Mouse (Mus musculus) midbrain, embryonic 16.5 days (tissue): ENCODE measurements at regions not wholly inside any gene's neighbourhood (a gene's known extent, or its start where the extent isn't known, plus 50 kb on each side); places are given as distances from the start of the nearest gene placed in this dataset.
A peak's percentile ranks its signal among the peaks of the same experiment; 100 is the strongest.

Experiments
- ATAC-seq: fragments of 200-750 bp; cut with Nextera tagmentation; 2 replicates; pipeline ENCODE4 v1.8.0; 2017; ENCODE audit warnings: moderate TSS enrichment
- H3K27ac ChIP-seq: fragments of 300-500 bp; sonication (generic); 2 replicates; pipeline ENCODE4 v1.5.1; 2014; ENCODE audit warnings: mild to moderate bottlenecking, low read length, mixed read lengths
- H3K27me3 ChIP-seq: fragments of 300-500 bp; sonication (generic); 2 replicates; pipeline ENCODE4 v1.6.1; 2014; ENCODE audit warnings: low read depth, low read length, mixed read lengths; ENCODE audit not compliant: control insufficient read depth, insufficient read depth
- H3K36me3 ChIP-seq: fragments of 300-500 bp; sonication (generic); 2 replicates; pipeline ENCODE4 v1.6.1; 2014; ENCODE audit warnings: mild to moderate bottlenecking, low read length, moderate library complexity, mixed read lengths; ENCODE audit not compliant: control insufficient read depth, insufficient read depth
- H3K4me1 ChIP-seq: fragments of 300-500 bp; sonication (generic); 2 replicates; pipeline ENCODE4 v1.6.1; 2014; ENCODE audit warnings: mild to moderate bottlenecking, low read length, mixed read lengths; ENCODE audit not compliant: control insufficient read depth, insufficient read depth
- H3K4me2 ChIP-seq: fragments of 300-500 bp; sonication (generic); 2 replicates; pipeline ENCODE4 v1.6.1; 2014; ENCODE audit warnings: mild to moderate bottlenecking, low read length, mixed read lengths
- H3K4me3 ChIP-seq: fragments of 300-500 bp; sonication (generic); 2 replicates; pipeline ENCODE4 v1.5.1; 2014; ENCODE audit warnings: low read depth, mild to moderate bottlenecking, low read length, moderate library complexity, mixed read lengths
- H3K9ac ChIP-seq: fragments of 300-500 bp; sonication (generic); 2 replicates; pipeline ENCODE4 v1.6.1; 2014; ENCODE audit warnings: low read depth, low read length, mixed read lengths
- H3K9me3 ChIP-seq: fragments of 300-500 bp; sonication (generic); replicated peaks from 2 replicates; pipeline ENCODE4 v1.6.1; 2014; ENCODE audit warnings: mild to moderate bottlenecking, low read length, mixed read lengths; ENCODE audit not compliant: control insufficient read depth, poor library complexity, severe bottlenecking
- WGBS: fragments of 180-500 bp; shearing (Covaris S2); extraction: QIAGEN DNeasy Blood & Tissue Kit; methylation state at CpG from one replicate; pipeline ENCODE4 v1.1.7; 2014; 5-methylcytosine and 5-hydroxymethylcytosine counted together

GRCm38 (mm10) chr1:19981189-19981588, 636.7 kb downstream of the Pkhd1 start:
- Histone ChIP-seq H3K4me2 (no peak overlapping the region), H3K27me3 (no peaks in the 10 kb centered on the region), H3K9ac (no peak overlapping the region), H3K4me1 (peaks cover 4% of the 10 kb centered on the region; the same call in 1 of the 2 replicates), H3K4me3 (no peak overlapping the region), H3K27ac (no peak overlapping the region), H3K36me3 (no peaks in the 10 kb centered on the region), H3K9me3 (no peaks in the 10 kb centered on the region)
- 3% methylated on average over 1 of the region's 1 CpGs for WGBS
- ATAC-seq: no peak

- H3K36me3 ChIP-seq: no peaks in the 10 kb centered on the region
- no peak overlapping the region for H3K9ac ChIP-seq
- H3K9me3 ChIP-seq: no peaks in the 10 kb centered on the region
- no peak overlapping the region for H3K4me2 ChIP-seq
- H3K27me3 ChIP-seq: no peaks in the 10 kb centered on the region
- H3K4me3 ChIP-seq: no peak overlapping the region
- H3K4me1 ChIP-seq: peaks cover 4% of the 10 kb centered on the region; the same call in 1 of the 2 replicates
- no peak overlapping the region for H3K27ac ChIP-seq
- WGBS: 30% methylated on average over 3 of the region's 3 CpGs
- 0 out of 2 replicates have a peak, but pooled peaks have one; percentile 8 for ATAC-seq
Measured at GRCm38 (mm10) chr1:19982791-19983190, 635.1 kb downstream of the Pkhd1 start.

GRCm38 (mm10) chr1:19983504-19983903, 634.4 kb downstream of the Pkhd1 start:
- Histone ChIP-seq H3K4me2 (no peak overlapping the region), H3K4me3 (no peak overlapping the region), H3K9me3 (no peaks in the 10 kb centered on the region), H3K27ac (no peak overlapping the region), H3K4me1 (peaks cover 4% of the 10 kb centered on the region; the same call in 1 of the 2 replicates), H3K27me3 (no peaks in the 10 kb centered on the region), H3K36me3 (no peaks in the 10 kb centered on the region), H3K9ac (no peak overlapping the region)
- WGBS: 41% methylated on average over 2 of the region's 2 CpGs
- ATAC-seq: 0 out of 2 replicates have a peak, but pooled peaks have one; percentile 8

- Histone ChIP-seq H3K4me1 (no peaks in the 10 kb centered on the region), H3K9me3 (no peaks in the 10 kb centered on the region), H3K27ac (no peak overlapping the region), H3K9ac (no peak overlapping the region), H3K4me2 (no peak overlapping the region), H3K4me3 (no peak overlapping the region), H3K36me3 (no peaks in the 10 kb centered on the region), H3K27me3 (no peaks in the 10 kb centered on the region)
- ATAC-seq: no peak
- 83% methylated on average over 4 of the region's 4 CpGs for WGBS
Measured at GRCm38 (mm10) chr1:19989921-19990320, 627.9 kb downstream of the Pkhd1 start.
